Mouse (Mus musculus) heart, embryonic 15.5 days (tissue): ENCODE data around the gene Efhd1. TPM values are rescaled to one million over a fixed set of nuclear protein-coding genes. Genes with fewer than 3 reads are reported as not detected.

Source experiments
- ATAC-seq: fragments of 200-750 bp; cut with Nextera tagmentation; replicated peaks from 2 replicates; pipeline ENCODE4 v1.8.0; 2017; ENCODE audit warnings: low read depth, moderate TSS enrichment; ENCODE audit not compliant: insufficient number of reproducible peaks, insufficient read depth, low FRiP score
- H3K27ac ChIP-seq: fragments of 300-500 bp; sonication (generic); 2 replicates; pipeline ENCODE4 v1.5.1; 2015; ENCODE audit warnings: mild to moderate bottlenecking, inconsistent platforms
- H3K27me3 ChIP-seq: fragments of 300-500 bp; sonication (generic); 2 replicates; pipeline ENCODE4 v1.6.1; 2015; ENCODE audit warnings: inconsistent platforms
- H3K36me3 ChIP-seq: fragments of 300-500 bp; sonication (generic); 2 replicates; pipeline ENCODE4 v1.6.1; 2015; ENCODE audit warnings: mild to moderate bottlenecking, inconsistent platforms
- H3K4me1 ChIP-seq: fragments of 300-500 bp; sonication (generic); replicated peaks from 2 replicates; pipeline ENCODE4 v1.6.1; 2015; ENCODE audit warnings: inconsistent platforms
- H3K4me2 ChIP-seq: fragments of 300-500 bp; sonication (generic); 2 replicates; pipeline ENCODE4 v1.6.1; 2015; ENCODE audit warnings: inconsistent platforms, mild to moderate bottlenecking, moderate library complexity
- H3K4me3 ChIP-seq: fragments of 300-500 bp; sonication (generic); 2 replicates; pipeline ENCODE4 v1.5.1; 2015; ENCODE audit warnings: mild to moderate bottlenecking, inconsistent platforms
- H3K9ac ChIP-seq: fragments of 300-500 bp; sonication (generic); 2 replicates; pipeline ENCODE4 v1.6.1; 2015; ENCODE audit warnings: mild to moderate bottlenecking, inconsistent platforms
- H3K9me3 ChIP-seq: fragments of 300-500 bp; sonication (generic); replicated peaks from 2 replicates; pipeline ENCODE4 v1.6.1; 2016; ENCODE audit warnings: inconsistent platforms
- WGBS: fragments of 180-500 bp; shearing (Covaris S2); methylation state at CpG from one replicate; pipeline ENCODE4 v1.1.7; 2015; ENCODE audit warnings: mixed read lengths; 5-methylcytosine and 5-hydroxymethylcytosine counted together
- polyA plus RNA-seq: library from polyadenylated mRNA; unstranded; fragments of >200 nt; fragmentation: Nextera tagmentation; extraction: Ambion mirVana; gene quantifications from 2 replicates; pipeline ENCODE4 v1.2.1, GENCODE M21; 2015

The Efhd1 gene
- polyA plus RNA-seq, 1 experiment from 2014 or later = 0.23 TPM

- Histone ChIP-seq H3K4me2 (no peak overlapping the region), H3K27ac (no peak overlapping the region), H3K4me1 (no peaks in the 10 kb centered on the region), H3K9ac (no peak overlapping the region), H3K4me3 (no peak overlapping the region), H3K9me3 (no peaks in the 10 kb centered on the region), H3K27me3 (no peaks in the 10 kb centered on the region), H3K36me3 (peaks cover 12% of the 10 kb centered on the region)
- 68% methylated on average over 2 of the region's 2 CpGs for WGBS
- ATAC-seq = no peak
These were observed 86.4 kb downstream of the Efhd1 start for GRCm38 (mm10) chr1:87350576-87350975.

GRCm38 (mm10) chr1:87360276-87360675, 96.1 kb downstream of the Efhd1 start:
- H3K4me2 ChIP-seq = no peak overlapping the region
- WGBS = 73% methylated on average over 1 of the region's 1 CpGs
- no peak overlapping the region for H3K4me3 ChIP-seq
- H3K27ac ChIP-seq = no peak overlapping the region
- H3K36me3 ChIP-seq = peaks cover 14% of the 10 kb centered on the region
- no peak for ATAC-seq
- H3K9ac ChIP-seq = no peak overlapping the region
- H3K27me3 ChIP-seq = no peaks in the 10 kb centered on the region
- no peaks in the 10 kb centered on the region for H3K4me1 ChIP-seq
- H3K9me3 ChIP-seq = no peaks in the 10 kb centered on the region

Other genes starting within 250 kb of the Efhd1 start
- not detected in 2 replicates for gene Alppl2, start 174.4 kb upstream of the Efhd1 start, polyA plus RNA-seq
- gene Alpi, start 162.8 kb upstream of the Efhd1 start, polyA plus RNA-seq = not detected in 2 replicates
- not detected in 2 replicates for gene Akp3, start 139.4 kb upstream of the Efhd1 start, polyA plus RNA-seq
- gene Ecel1, start 107.8 kb upstream of the Efhd1 start, polyA plus RNA-seq = 0.83 and 5.1 TPM in 2 replicates
- 0.05 and 0.08 TPM in 2 replicates for gene Prss56, start 81.0 kb upstream of the Efhd1 start, polyA plus RNA-seq
- gene Chrnd, start 73.8 kb upstream of the Efhd1 start, polyA plus RNA-seq = not detected in 2 replicates
- gene Chrng, start 59.7 kb upstream of the Efhd1 start, polyA plus RNA-seq = 1.1 and 1.4 TPM in 2 replicates
- gene Eif4e2, start 50.4 kb upstream of the Efhd1 start, polyA plus RNA-seq = 99.0 and 106 TPM in 2 replicates
- gene Gigyf2, start 62.6 kb downstream of the Efhd1 start, polyA plus RNA-seq = 30.8 and 34.9 TPM in 2 replicates
- gene Kcnj13, start 130.4 kb downstream of the Efhd1 start, polyA plus RNA-seq = 0.35 and 0.62 TPM in 2 replicates
- 1.1 TPM in 1 of 2 replicates, not detected in the other for gene Snorc, start 205.9 kb downstream of the Efhd1 start, polyA plus RNA-seq
- 0.53 and 2.3 TPM in 2 replicates for gene Neu2, start 245.5 kb downstream of the Efhd1 start, polyA plus RNA-seq